Mouse (Mus musculus) heart, embryonic 15.5 days (tissue): ENCODE results near the gene Emilin2. TPM values are rescaled to one million over a fixed set of nuclear protein-coding genes. Genes with fewer than 3 reads are reported as not detected.

Source experiments
- ATAC-seq: fragments of 200-750 bp; cut with Nextera tagmentation; replicated peaks from 2 replicates; pipeline ENCODE4 v1.8.0; 2017; ENCODE audit warnings: low read depth, moderate TSS enrichment; ENCODE audit not compliant: insufficient number of reproducible peaks, insufficient read depth, low FRiP score
- H3K27ac ChIP-seq: fragments of 300-500 bp; sonication (generic); 2 replicates; pipeline ENCODE4 v1.5.1; 2015; ENCODE audit warnings: mild to moderate bottlenecking, inconsistent platforms
- H3K27me3 ChIP-seq: fragments of 300-500 bp; sonication (generic); 2 replicates; pipeline ENCODE4 v1.6.1; 2015; ENCODE audit warnings: inconsistent platforms
- H3K36me3 ChIP-seq: fragments of 300-500 bp; sonication (generic); 2 replicates; pipeline ENCODE4 v1.6.1; 2015; ENCODE audit warnings: mild to moderate bottlenecking, inconsistent platforms
- H3K4me1 ChIP-seq: fragments of 300-500 bp; sonication (generic); replicated peaks from 2 replicates; pipeline ENCODE4 v1.6.1; 2015; ENCODE audit warnings: inconsistent platforms
- H3K4me2 ChIP-seq: fragments of 300-500 bp; sonication (generic); 2 replicates; pipeline ENCODE4 v1.6.1; 2015; ENCODE audit warnings: inconsistent platforms, mild to moderate bottlenecking, moderate library complexity
- H3K4me3 ChIP-seq: fragments of 300-500 bp; sonication (generic); 2 replicates; pipeline ENCODE4 v1.5.1; 2015; ENCODE audit warnings: mild to moderate bottlenecking, inconsistent platforms
- H3K9ac ChIP-seq: fragments of 300-500 bp; sonication (generic); 2 replicates; pipeline ENCODE4 v1.6.1; 2015; ENCODE audit warnings: mild to moderate bottlenecking, inconsistent platforms
- H3K9me3 ChIP-seq: fragments of 300-500 bp; sonication (generic); replicated peaks from 2 replicates; pipeline ENCODE4 v1.6.1; 2016; ENCODE audit warnings: inconsistent platforms
- WGBS: fragments of 180-500 bp; shearing (Covaris S2); methylation state at CpG from one replicate; pipeline ENCODE4 v1.1.7; 2015; ENCODE audit warnings: mixed read lengths; 5-methylcytosine and 5-hydroxymethylcytosine counted together
- polyA plus RNA-seq: library from polyadenylated mRNA; unstranded; fragments of >200 nt; fragmentation: Nextera tagmentation; extraction: Ambion mirVana; gene quantifications from 2 replicates; pipeline ENCODE4 v1.2.1, GENCODE M21; 2015

Emilin2 gene
- polyA plus RNA-seq, 1 experiment from 2014 or later: 35.4 TPM

- Histone ChIP-seq H3K27me3 (no peaks in the 10 kb centered on the region), H3K36me3 (no peaks in the 10 kb centered on the region), H3K9ac (no peak overlapping the region), H3K4me1 (peaks cover 16% of the 10 kb centered on the region), H3K9me3 (no peaks in the 10 kb centered on the region), H3K4me3 (no peak overlapping the region), H3K27ac (no peak overlapping the region), H3K4me2 (no peak overlapping the region)
- WGBS: 67% methylated on average over 17 of the region's 17 CpGs
- ATAC-seq: no peak
Observed at GRCm38 (mm10) chr17:71214514-71215240, 97.1 kb downstream of the Emilin2 start.

- Histone ChIP-seq H3K36me3 (peaks cover under 1% of the 10 kb centered on the region; the same call in 1 of the 2 replicates), H3K27ac (no peak overlapping the region), H3K4me3 (no peak overlapping the region), H3K4me1 (peaks cover 9% of the 10 kb centered on the region), H3K4me2 (no peak overlapping the region), H3K27me3 (no peaks in the 10 kb centered on the region), H3K9me3 (no peaks in the 10 kb centered on the region), H3K9ac (no peak overlapping the region)
- ATAC-seq: no peak
- 72% methylated on average over 1 of the region's 1 CpGs for WGBS
Observed at GRCm38 (mm10) chr17:71213666-71214065, 98.1 kb downstream of the Emilin2 start.

GRCm38 (mm10) chr17:71211962-71212646, 99.7 kb downstream of the Emilin2 start:
- peaks cover 9% of the 10 kb centered on the region for H3K4me1 ChIP-seq
- no peak for ATAC-seq
- H3K4me2 ChIP-seq: no peak overlapping the region
- H3K27ac ChIP-seq: no peak overlapping the region
- H3K4me3 ChIP-seq: no peak overlapping the region
- WGBS: 65% methylated on average over 6 of the region's 6 CpGs
- peaks cover 4% of the 10 kb centered on the region; the same call in 1 of the 2 replicates for H3K36me3 ChIP-seq
- no peak overlapping the region for H3K9ac ChIP-seq
- peaks cover 3% of the 10 kb centered on the region; the same call in 1 of the 2 replicates for H3K9me3 ChIP-seq
- H3K27me3 ChIP-seq: no peaks in the 10 kb centered on the region

- H3K27me3 ChIP-seq: no peaks in the 10 kb centered on the region
- H3K4me3 ChIP-seq: no peak overlapping the region
- H3K36me3 ChIP-seq: peaks cover 4% of the 10 kb centered on the region; the same call in 1 of the 2 replicates
- H3K9me3 ChIP-seq: peaks cover 3% of the 10 kb centered on the region; the same call in 1 of the 2 replicates
- peaks cover 17% of the 10 kb centered on the region for H3K4me1 ChIP-seq
- no peak overlapping the region for H3K27ac ChIP-seq
- no peak overlapping the region for H3K4me2 ChIP-seq
- H3K9ac ChIP-seq: no peak overlapping the region
- no peak for ATAC-seq
- WGBS: 61% methylated on average over 3 of the region's 3 CpGs
Observed at GRCm38 (mm10) chr17:71209936-71210335, 101.8 kb downstream of the Emilin2 start.

GRCm38 (mm10) chr17:71208921-71209320, 102.9 kb downstream of the Emilin2 start:
- H3K27ac ChIP-seq: no peak overlapping the region
- H3K4me1 ChIP-seq: peaks cover 11% of the 10 kb centered on the region; the same call in 1 of the 2 replicates
- 85% methylated on average over 1 of the region's 1 CpGs for WGBS
- H3K27me3 ChIP-seq: no peaks in the 10 kb centered on the region
- no peak for ATAC-seq
- H3K4me2 ChIP-seq: no peak overlapping the region
- H3K9ac ChIP-seq: no peak overlapping the region
- peaks cover 3% of the 10 kb centered on the region; the same call in 1 of the 2 replicates for H3K9me3 ChIP-seq
- H3K36me3 ChIP-seq: peaks cover 4% of the 10 kb centered on the region; the same call in 1 of the 2 replicates
- no peak overlapping the region for H3K4me3 ChIP-seq

GRCm38 (mm10) chr17:71208376-71208775, 103.4 kb downstream of the Emilin2 start:
- H3K27ac ChIP-seq: no peak overlapping the region
- 92% methylated on average over 1 of the region's 1 CpGs for whole genome bisulfite sequencing
- ATAC-seq: no peak
- peaks cover 4% of the 10 kb centered on the region; the same call in 1 of the 2 replicates for H3K36me3 ChIP-seq
- no peak overlapping the region for H3K4me3 ChIP-seq
- H3K4me1 ChIP-seq: peaks cover 11% of the 10 kb centered on the region; the same call in 1 of the 2 replicates
- H3K9ac ChIP-seq: no peak overlapping the region
- H3K27me3 ChIP-seq: no peaks in the 10 kb centered on the region
- peaks cover 3% of the 10 kb centered on the region; the same call in 1 of the 2 replicates for H3K9me3 ChIP-seq
- no peak overlapping the region for H3K4me2 ChIP-seq

- no peak for ATAC-seq
- 90% methylated on average over 3 of the region's 3 CpGs for WGBS
Observed at GRCm38 (mm10) chr17:71207268-71207667, 104.5 kb downstream of the Emilin2 start.

GRCm38 (mm10) chr17:71206136-71206893, 105.5 kb downstream of the Emilin2 start:
- 47% methylated on average over 12 of the region's 12 CpGs for WGBS
- H3K4me1 ChIP-seq: peaks cover 11% of the 10 kb centered on the region; the same call in 1 of the 2 replicates
- H3K27ac ChIP-seq: no peak overlapping the region
- H3K4me3 ChIP-seq: no peak overlapping the region
- no peak for ATAC-seq
- H3K27me3 ChIP-seq: no peaks in the 10 kb centered on the region
- H3K9me3 ChIP-seq: peaks cover 3% of the 10 kb centered on the region; the same call in 1 of the 2 replicates
- no peak overlapping the region for H3K9ac ChIP-seq
- no peak overlapping the region for H3K4me2 ChIP-seq
- H3K36me3 ChIP-seq: peaks cover 4% of the 10 kb centered on the region; the same call in 1 of the 2 replicates

More at GRCm38 (mm10) chr17:71207268-71207667, 104.5 kb downstream of the Emilin2 start:
- Histone ChIP-seq H3K27me3 (no peaks in the 10 kb centered on the region), H3K9ac (no peak overlapping the region), H3K4me2 (no peak overlapping the region), H3K36me3 (peaks cover 4% of the 10 kb centered on the region; the same call in 1 of the 2 replicates), H3K9me3 (peaks cover 3% of the 10 kb centered on the region; the same call in 1 of the 2 replicates), H3K27ac (no peak overlapping the region), H3K4me3 (no peak overlapping the region), H3K4me1 (peaks cover 11% of the 10 kb centered on the region; the same call in 1 of the 2 replicates)

GRCm38 (mm10) chr17:71204809-71205091, 107.0 kb downstream of the Emilin2 start:
- no peaks in the 10 kb centered on the region for H3K27me3 ChIP-seq
- H3K4me1 ChIP-seq: peaks cover 11% of the 10 kb centered on the region; the same call in 1 of the 2 replicates
- WGBS: 74% methylated on average over 6 of the region's 6 CpGs
- H3K4me2 ChIP-seq: no peak overlapping the region
- H3K9me3 ChIP-seq: peaks cover 3% of the 10 kb centered on the region; the same call in 1 of the 2 replicates
- H3K27ac ChIP-seq: no peak overlapping the region
- peaks cover 4% of the 10 kb centered on the region; the same call in 1 of the 2 replicates for H3K36me3 ChIP-seq
- no peak for ATAC-seq
- no peak overlapping the region for H3K4me3 ChIP-seq
- no peak overlapping the region for H3K9ac ChIP-seq

- no peaks in the 10 kb centered on the region for H3K27me3 ChIP-seq
- peaks cover 8% of the 10 kb centered on the region; the same call in 1 of the 2 replicates for H3K4me1 ChIP-seq
- H3K9me3 ChIP-seq: peaks cover 3% of the 10 kb centered on the region; the same call in 1 of the 2 replicates
- no peak overlapping the region for H3K4me3 ChIP-seq
- WGBS: 80% methylated on average over 9 of the region's 9 CpGs
- peaks cover 4% of the 10 kb centered on the region; the same call in 1 of the 2 replicates for H3K36me3 ChIP-seq
- H3K27ac ChIP-seq: no peak overlapping the region
- no peak overlapping the region for H3K4me2 ChIP-seq
- no peak overlapping the region for H3K9ac ChIP-seq
- no peak for ATAC-seq
Observed at GRCm38 (mm10) chr17:71203998-71204808, 107.6 kb downstream of the Emilin2 start.
